Mouse (Mus musculus): ENCODE measurements around the gene Trpv2.

The Trpv2 gene

GRCm38 (mm10) chr11:62630225-62630821, 56.0 kb downstream of the Trpv2 start:
- peak in 1 of 2 experiments; percentile 48 for DNase-seq

- DNase-seq, result no peak
Measured at GRCm38 (mm10) chr11:62631138-62631537, 56.9 kb downstream of the Trpv2 start.

GRCm38 (mm10) chr11:62635406-62635805, 61.1 kb downstream of the Trpv2 start:
- peak; percentile 42 to 55 for DNase-seq

GRCm38 (mm10) chr11:62636105-62636839, 62.0 kb downstream of the Trpv2 start:
- DNase-seq, result peak in 1 of 2 experiments; percentile 54

GRCm38 (mm10) chr11:62636840-62637221, 62.5 kb downstream of the Trpv2 start:
- peak in 1 of 2 experiments; percentile 45 for DNase-seq

GRCm38 (mm10) chr11:62637401-62637800, 63.1 kb downstream of the Trpv2 start:
- no peak for DNase-seq

GRCm38 (mm10) chr11:62637806-62638205, 63.5 kb downstream of the Trpv2 start:
- no peak for DNase-seq

GRCm38 (mm10) chr11:62638402-62638801, 64.1 kb downstream of the Trpv2 start:
- DNase-seq, result no peak

- DNase-seq, result no peak
Measured at GRCm38 (mm10) chr11:62640378-62640777, 66.1 kb downstream of the Trpv2 start.

- DNase-seq, result peak in 1 of 2 experiments; percentile 21
Measured at GRCm38 (mm10) chr11:62642023-62642844, 67.9 kb downstream of the Trpv2 start.

- DNase-seq, result peak; percentile 78 to 85
Measured at GRCm38 (mm10) chr11:62643011-62643631, 68.8 kb downstream of the Trpv2 start.

- DNase-seq, result no peak
Measured at GRCm38 (mm10) chr11:62643681-62644363, 69.5 kb downstream of the Trpv2 start.

- no peak for DNase-seq
Measured at GRCm38 (mm10) chr11:62644602-62645336, 70.5 kb downstream of the Trpv2 start.

GRCm38 (mm10) chr11:62645337-62645675, 71.0 kb downstream of the Trpv2 start:
- DNase-seq, result peak in 1 of 2 experiments; percentile 34

- DNase-seq, result peak; percentile 63 to 69
Measured at GRCm38 (mm10) chr11:62645732-62646494, 71.6 kb downstream of the Trpv2 start.

GRCm38 (mm10) chr11:62646495-62646843, 72.2 kb downstream of the Trpv2 start:
- DNase-seq, result no peak

- DNase-seq, result no peak
Measured at GRCm38 (mm10) chr11:62646958-62647515, 72.8 kb downstream of the Trpv2 start.

- DNase-seq, result peak; percentile 68 to 77
Measured at GRCm38 (mm10) chr11:62647661-62648590, 73.6 kb downstream of the Trpv2 start, which contains the start of gene Lrrc75a. Lrrc75a (minus strand) TSS chr11:62648523.

Measured in kidney, postnatal 4 days (tissue).